Mouse (Mus musculus) urinary bladder, adult 2 months (tissue): ENCODE results near the gene Tnfsf4. TPM values are rescaled to one million over a fixed set of nuclear protein-coding genes. Genes with fewer than 3 reads are reported as not detected.

Source experiments
- DNase-seq: peaks from one replicate; pipeline ENCODE4 v3.0.0; 2022; ENCODE audit warnings: low spot score
- polyA plus RNA-seq: library from polyadenylated mRNA; depleted of rRNA; stranded (reverse); fragments of >200 nt; gene quantifications from 2 replicates; pipeline ENCODE4 v1.2.3, GENCODE M21; 2012; rRNA removed

The Tnfsf4 gene
- polyA plus RNA-seq, 1 experiment = not detected

- DNase-seq = no peak
Measured at GRCm38 (mm10) chr1:161452250-161452649, 57.0 kb downstream of the Tnfsf4 start.

GRCm38 (mm10) chr1:161463388-161464085 lies 68.3 kb downstream of the Tnfsf4 start:
- DNase-seq = no peak

Other genes with a start within 250 kb of the Tnfsf4 start
- not detected in 2 replicates for gene Tex50, start 236.1 kb upstream of the Tnfsf4 start, polyA plus RNA-seq
- gene Prdx6, start 144.2 kb upstream of the Tnfsf4 start, polyA plus RNA-seq = 171 and 185 TPM in 2 replicates
- gene Tnfsf18, start 99.2 kb downstream of the Tnfsf4 start, polyA plus RNA-seq = 0.04 TPM in 2 replicates